Mouse (Mus musculus) heart, adult 10 weeks (tissue): ENCODE results near the gene Klf5. TPM values are rescaled to one million over a fixed set of nuclear protein-coding genes. Genes with fewer than 3 reads are reported as not detected.

Experiments
- polyA plus RNA-seq: library from polyadenylated mRNA; stranded (reverse); fragments of 350-450 nt; fragmentation: Illumina TruSeq; extraction: RNeasy Lipid Tissue Mini Kit (QIAGEN cat#74804); gene quantifications from one replicate; pipeline ENCODE4 v1.2.3, GENCODE M21; 2014; ENCODE audit warnings: low read depth, low replicate concordance

The Klf5 gene
- polyA plus RNA-seq: 0.21 TPM

DNA sequence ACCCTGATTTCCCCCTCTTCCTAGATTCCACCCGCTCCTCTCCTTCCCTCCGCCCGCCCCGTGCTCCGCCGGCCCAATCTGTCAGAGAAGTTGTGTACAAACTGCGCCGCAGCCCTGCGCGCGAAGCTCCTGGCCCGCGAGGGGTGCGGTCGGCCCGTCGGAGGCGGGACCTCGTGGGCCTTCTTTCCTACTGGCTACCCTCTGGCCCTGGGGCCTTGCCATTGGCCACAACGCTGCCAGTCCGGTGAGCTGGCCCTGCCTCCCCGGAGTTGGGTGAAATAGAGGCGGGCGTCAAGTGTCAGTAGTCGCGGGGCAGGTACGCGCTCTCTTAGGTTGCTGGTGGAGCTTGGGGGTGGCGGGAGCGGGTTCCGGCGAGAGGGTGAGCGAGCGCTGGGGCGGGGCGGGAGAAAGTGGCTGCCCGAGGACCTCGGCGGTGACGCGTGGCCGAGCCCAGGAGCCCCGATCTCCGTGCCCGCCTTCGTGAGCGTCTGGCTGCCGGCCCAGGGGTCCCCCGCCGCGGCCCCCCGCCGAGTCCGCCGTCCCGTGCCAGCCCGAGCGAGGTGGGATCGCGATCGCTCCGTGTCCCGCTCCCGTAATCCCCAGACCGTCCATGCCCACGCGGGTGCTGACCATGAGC, at the start of gene Klf5:
Gene Klf5, plus strand, starts transcription at position 307 of the 637 bp plus-strand sequence.

Other genes with a start within 250 kb of the Klf5 start
- gene Pibf1, start 199.3 kb upstream of the Klf5 start, polyA plus RNA-seq: 9.0 TPM
- 12.6 TPM for gene Dis3, start 198.9 kb upstream of the Klf5 start, polyA plus RNA-seq